Mouse (Mus musculus) skeletal muscle tissue, adult 2 months (tissue): ENCODE results near the gene Cdr2l.
A peak's percentile ranks its signal among the peaks of the same experiment; 100 is the strongest.
"Not testable (repeated sequence)": the region's sequence is repeated elsewhere in the genome, so short reads cannot be mapped to it uniquely, and the experiment has no call there.

Experiments
- DNase-seq: peaks from one replicate; pipeline ENCODE4 v3.0.0-alpha.2; 2012; ENCODE audit warnings: low read depth, low spot score

Cdr2l gene

GRCm38 (mm10) chr11:115371354-115371753 lies 10.4 kb upstream of the Cdr2l start:
- no peak for DNase-seq

GRCm38 (mm10) chr11:115372015-115372414 lies 9.7 kb upstream of the Cdr2l start:
- no peak for DNase-seq

- no peak for DNase-seq
Observed at GRCm38 (mm10) chr11:115372737-115373136, 9.0 kb upstream of the Cdr2l start.

- DNase-seq, result peak; percentile 51
Observed at GRCm38 (mm10) chr11:115373805-115374694, 7.7 kb upstream of the Cdr2l start.

- DNase-seq, result no peak
Observed at GRCm38 (mm10) chr11:115374695-115375425, 6.9 kb upstream of the Cdr2l start.

GRCm38 (mm10) chr11:115376722-115377121 lies 5.0 kb upstream of the Cdr2l start:
- no peak for DNase-seq

- no peak for DNase-seq
Observed at GRCm38 (mm10) chr11:115377254-115377653, 4.5 kb upstream of the Cdr2l start.

GRCm38 (mm10) chr11:115377854-115378253 lies 3.9 kb upstream of the Cdr2l start:
- no peak for DNase-seq

GRCm38 (mm10) chr11:115381276-115381675 lies 440 bp upstream of the Cdr2l start:
- no peak for DNase-seq

GRCm38 (mm10) chr11:115382891-115383290 lies 1.2 kb downstream of the Cdr2l start:
- DNase-seq, result no peak

GRCm38 (mm10) chr11:115383701-115384474 lies 2.2 kb downstream of the Cdr2l start:
- no peak for DNase-seq

- DNase-seq, result no peak
Observed at GRCm38 (mm10) chr11:115384587-115384986, 2.9 kb downstream of the Cdr2l start.

GRCm38 (mm10) chr11:115386859-115387258 lies 5.1 kb downstream of the Cdr2l start:
- DNase-seq, result not testable (repeated sequence)

GRCm38 (mm10) chr11:115391358-115391757 lies 9.6 kb downstream of the Cdr2l start:
- no peak for DNase-seq

GRCm38 (mm10) chr11:115393721-115394325 lies 12.1 kb downstream of the Cdr2l start:
- DNase-seq, result no peak

- no peak for DNase-seq
Observed at GRCm38 (mm10) chr11:115398085-115398484, 16.4 kb downstream of the Cdr2l start.

- DNase-seq, result no peak
Observed at GRCm38 (mm10) chr11:115400126-115400525, 18.4 kb downstream of the Cdr2l start.

- no peak for DNase-seq
Observed at GRCm38 (mm10) chr11:115400630-115401391, 19.1 kb downstream of the Cdr2l start.

GRCm38 (mm10) chr11:115403338-115404124 lies 21.8 kb downstream of the Cdr2l start, which contains the start of gene Mrpl58:
Gene Mrpl58 (plus strand): TSS chr11:115403752.
- peak; percentile 72 for DNase-seq

GRCm38 (mm10) chr11:115405723-115406122 lies 24.0 kb downstream of the Cdr2l start:
- no peak for DNase-seq
